Mouse (Mus musculus): Measurements from ENCODE around the gene Haspin. TPM values are rescaled to one million over a fixed set of nuclear protein-coding genes. Genes with fewer than 3 reads are reported as not detected.

Haspin gene
- total RNA-seq, 2 experiments from 2014 or later: 0.12 TPM

DNA sequence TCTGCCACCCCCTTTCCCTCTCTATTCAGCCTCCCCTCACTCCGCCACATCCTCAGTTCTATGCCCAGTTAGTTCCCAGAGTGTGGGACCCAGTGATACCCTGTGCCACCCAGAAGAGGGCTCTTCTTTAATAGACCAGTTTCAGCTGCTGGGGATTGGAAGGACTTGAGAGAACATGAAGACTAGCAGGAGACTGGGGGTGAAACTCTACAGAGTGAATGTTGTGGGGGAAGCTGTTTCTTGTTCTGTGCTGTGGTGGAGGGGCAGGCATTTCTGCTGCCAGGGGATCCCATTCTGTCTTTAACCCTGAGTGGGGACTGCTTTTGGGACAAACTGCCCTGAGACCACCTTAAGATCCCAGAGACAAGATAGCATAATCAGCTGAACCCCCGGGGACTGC lies 47.3 kb downstream of the Haspin start:
- no peak for DNase-seq (ENCODE audit: low spot score in 2 of 2)

DNA sequence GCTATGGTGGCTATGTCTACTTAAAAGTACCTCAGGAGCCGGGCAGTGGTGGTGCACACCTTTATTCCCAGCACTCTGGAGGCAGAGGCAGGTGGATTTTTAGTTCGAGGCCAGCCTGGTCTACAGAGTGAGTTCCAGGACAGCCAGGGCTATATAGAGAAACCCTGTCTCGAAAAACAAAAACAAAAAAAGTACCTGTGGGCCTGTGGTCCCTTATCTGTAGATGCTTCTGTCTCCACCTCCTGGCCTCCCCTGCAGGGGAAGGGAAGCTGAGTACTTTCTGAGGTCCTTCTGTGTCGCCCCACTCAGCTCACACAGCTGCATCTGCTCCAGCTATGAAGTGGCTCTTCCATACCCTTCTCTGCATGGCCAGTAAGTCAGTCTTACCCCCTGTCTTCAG lies 47.8 kb downstream of the Haspin start, which contains the start of gene Itgae:
Itgae (plus strand) TSS at position 301 of the 400 bp plus-strand sequence.
- DNase-seq (ENCODE audit: low spot score in 2 of 2): no peak

DNA sequence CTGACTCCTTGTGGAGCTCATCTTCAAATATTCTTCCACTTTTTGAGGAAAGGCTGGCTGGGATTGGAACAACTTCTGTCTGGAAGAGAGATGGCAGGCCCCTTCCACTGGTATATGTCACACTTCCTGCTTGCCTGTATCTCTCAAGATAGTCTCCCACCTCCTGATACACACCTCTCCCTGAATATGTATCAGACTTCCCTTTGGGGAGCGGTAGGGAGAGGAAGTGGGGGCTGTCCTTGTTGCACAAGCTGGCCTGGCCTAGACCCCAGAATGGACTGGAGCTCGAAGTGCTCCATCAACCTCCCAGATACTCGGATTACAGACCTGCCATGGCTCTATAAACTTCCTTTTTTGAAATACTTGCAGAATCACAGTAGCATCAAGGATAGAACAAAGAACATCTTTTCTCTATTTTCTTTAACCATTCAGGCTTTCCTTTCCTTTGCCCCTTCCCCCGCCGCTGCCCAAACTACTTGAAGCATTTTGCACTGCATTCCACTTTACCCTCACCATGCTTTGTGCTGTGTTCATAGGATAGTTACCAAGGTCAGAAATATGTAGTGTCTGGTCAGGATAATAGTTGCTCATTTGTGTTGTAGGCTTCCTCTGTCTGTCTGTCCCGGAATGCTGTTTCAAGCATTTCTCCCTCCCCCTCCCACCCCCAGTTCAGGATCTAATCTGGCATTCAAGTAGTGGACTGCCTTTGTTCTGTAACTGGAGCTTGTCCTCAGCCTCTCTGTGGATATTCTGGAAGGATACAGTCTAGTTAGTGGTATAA lies 50.2 kb downstream of the Haspin start:
- no peak for DNase-seq (ENCODE audit: low spot score in 2 of 2)

Other genes with a start within 250 kb of the Haspin start
- 1 to 10 TPM; 6.6 to 8.5 TPM for gene Atp2a3, start 177.1 kb downstream of the Haspin start, total RNA-seq (2021)
- under 1 TPM; 0.26 to 0.47 TPM for gene P2rx1, start 139.2 kb downstream of the Haspin start, total RNA-seq (2021)
- 100 to 1,000 TPM; 108 to 123 TPM for gene Camkk1, start 119.3 kb downstream of the Haspin start, total RNA-seq (2021)
- gene Ncbp3, start 90.5 kb downstream of the Haspin start, total RNA-seq (2021): 1 to 10 TPM; 9.1 to 9.8 TPM
- under 1 TPM in 1 of 2 experiments, not detected in 1; 0.12 TPM for gene Itgae, start 47.7 kb downstream of the Haspin start, total RNA-seq (2021)
- gene P2rx5, start 22.1 kb upstream of the Haspin start, total RNA-seq (2021): under 1 TPM; 0.35 to 0.54 TPM
- gene Emc6, start 38.7 kb upstream of the Haspin start, total RNA-seq (2021): 10 to 100 TPM; 48.0 to 53.3 TPM
- gene Tax1bp3, start 38.8 kb upstream of the Haspin start, total RNA-seq (2021): 10 to 100 TPM in 1 of 2 experiments, 1 to 10 TPM in 1; 9.2 to 10.6 TPM
- 10 to 100 TPM; 18.6 to 20.8 TPM for gene Ctns, start 60.7 kb upstream of the Haspin start, total RNA-seq (2021)
- 1 to 10 TPM; 2.8 to 2.9 TPM for gene Shpk, start 61.2 kb upstream of the Haspin start, total RNA-seq (2021)
- under 1 TPM in 1 of 2 experiments, not detected in 1; 0.21 TPM for gene Trpv1, start 96.0 kb upstream of the Haspin start, total RNA-seq (2021)
- under 1 TPM; 0.30 to 0.44 TPM for gene Trpv3, start 129.1 kb upstream of the Haspin start, total RNA-seq (2021)
- 10 to 100 TPM; 12.4 to 13.4 TPM for gene Aspa, start 191.3 kb upstream of the Haspin start, total RNA-seq (2021)
- not detected for gene Gm49340, start 191.4 kb upstream of the Haspin start, total RNA-seq (2021)
- gene Spata22, start 191.4 kb upstream of the Haspin start, total RNA-seq (2021): not detected
- not detected for gene Olfr20, start 212.5 kb upstream of the Haspin start, total RNA-seq (2021)
- not detected for gene Olfr376, start 233.0 kb upstream of the Haspin start, total RNA-seq (2021)